Mouse (Mus musculus): ENCODE results near the gene Kif5a. TPM values are rescaled to one million over a fixed set of nuclear protein-coding genes. Genes with fewer than 3 reads are reported as not detected.

Gene Kif5a
- polyA plus RNA-seq, 1 experiment from 2014 or later: 0.06 TPM

DNA sequence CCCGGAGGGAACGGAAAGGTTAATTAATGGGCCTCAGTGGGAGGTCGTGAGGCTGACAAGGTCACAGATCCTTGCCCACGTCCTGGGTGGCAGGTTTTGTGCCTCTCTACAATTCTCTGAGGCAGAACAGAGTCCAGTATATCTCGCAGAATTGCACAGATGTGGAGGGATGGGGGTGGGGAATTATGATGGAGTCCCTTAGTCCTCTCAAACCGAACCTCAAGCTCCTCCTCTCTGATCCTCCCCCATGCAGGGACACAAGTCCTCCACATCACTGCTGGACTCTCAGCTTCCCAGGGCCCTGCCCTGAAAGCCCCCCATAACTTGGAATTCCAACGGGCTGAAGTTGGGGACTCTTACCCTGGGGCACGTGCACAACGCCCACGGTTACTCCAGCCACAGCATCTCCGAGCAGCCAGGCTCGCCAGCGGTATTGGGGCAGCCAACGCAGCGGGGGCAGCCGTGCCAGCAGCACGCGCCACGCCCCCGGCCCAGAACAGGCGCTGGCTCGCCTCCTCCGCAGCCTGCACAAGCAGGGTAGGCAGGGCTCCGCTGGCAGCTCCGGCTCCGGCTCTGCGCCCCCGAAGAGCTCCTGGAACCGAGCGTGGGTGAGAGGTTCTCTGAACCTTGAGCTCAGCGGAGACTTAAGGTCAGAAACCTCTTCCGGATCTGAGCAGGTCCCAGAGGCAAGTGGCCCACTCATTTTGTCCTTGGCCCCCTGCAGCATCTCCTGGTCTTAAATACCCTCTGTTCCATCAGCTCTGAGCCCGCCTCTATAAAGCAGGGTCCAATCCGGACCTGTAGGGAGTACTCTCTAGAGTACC lies 83.1 kb downstream of the Kif5a start, which contains the start of gene Slc26a10:
Slc26a10 (minus strand) TSS at position 775 of the 824 bp plus-strand sequence.
- DNase-seq: peak; percentile 18
- Histone ChIP-seq H3K27me3 (ENCODE audit: insufficient read depth, low read length) (peaks cover 80% of the 10 kb centered on the region), H3K27ac (ENCODE audit: low read depth) (no peak within 1 kb of the TSS), H3K4me1 (ENCODE audit: insufficient read depth) (peaks cover 20% of the 10 kb centered on the region), H3K9me3 (ENCODE audit: low read length) (no peaks in the 10 kb centered on the region), H3K36me3 (replicated peaks; ENCODE audit: insufficient read depth, low read length) (no peaks in the 10 kb centered on the region), H3K4me2 (ENCODE audit: low read depth, low read length) (peak within 1 kb of the TSS; percentile 42), H3K4me3 (ENCODE audit: low read depth, low read length) (no peak within 1 kb of the TSS), H3K9ac (replicated peaks) (no peak within 1 kb of the TSS; the same call in 1 of the 2 replicates)
- TF ChIP-seq EP300 (IDR thresholded peaks at IDR 0.05; ENCODE audit: low read depth) (no peak), CTCF (IDR thresholded peaks at IDR 0.05; ENCODE audit: low read depth) (no peak)
- 4% methylated on average over 34 of the region's 34 CpGs for WGBS (ENCODE audit: insufficient replicate concordance)
- ATAC-seq: no peak

DNA sequence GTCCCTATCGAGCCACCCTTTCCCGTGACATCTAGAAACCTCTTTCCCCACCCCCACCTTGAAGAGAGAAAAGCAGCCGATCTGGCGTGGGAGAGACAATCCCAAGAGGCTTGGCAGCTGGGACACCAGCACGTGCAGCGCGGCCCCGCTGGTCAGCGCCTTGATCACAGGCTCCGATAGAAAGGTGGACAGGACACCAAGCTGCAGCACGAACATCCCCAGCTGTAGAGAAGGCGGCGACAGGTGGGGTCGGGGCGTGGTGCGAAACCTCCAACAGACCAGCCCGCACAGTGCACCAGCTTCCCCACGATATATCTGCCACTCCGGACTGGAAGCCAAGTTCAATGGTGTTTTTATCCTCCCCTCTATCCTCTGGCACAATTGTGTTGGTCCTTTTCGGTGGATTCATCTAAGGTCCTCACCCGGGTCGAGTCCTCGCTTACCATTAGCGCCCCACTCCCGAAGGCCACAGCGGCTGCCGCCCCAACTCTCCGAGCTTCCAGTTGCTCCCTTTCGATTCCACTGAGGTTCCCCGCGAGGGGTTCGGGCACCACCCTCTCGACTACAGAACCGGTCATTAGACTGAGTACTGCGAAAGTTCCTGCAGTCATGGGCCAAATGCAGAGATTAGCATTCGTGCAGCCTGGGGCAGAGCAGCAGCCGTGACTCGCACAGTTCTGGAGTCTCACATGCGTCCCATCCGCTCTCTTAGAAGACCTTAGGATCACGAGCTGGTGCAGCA lies 84.7 kb downstream of the Kif5a start:
- TF ChIP-seq EP300 (IDR thresholded peaks at IDR 0.05; ENCODE audit: low read depth) (no peak), CTCF (IDR thresholded peaks at IDR 0.05; ENCODE audit: low read depth) (no peak)
- Histone ChIP-seq H3K36me3 (replicated peaks; ENCODE audit: insufficient read depth, low read length) (no peaks in the 10 kb centered on the region), H3K4me1 (ENCODE audit: insufficient read depth) (peaks cover 20% of the 10 kb centered on the region), H3K4me3 (ENCODE audit: low read depth, low read length) (peak overlapping the region; percentile 35), H3K9me3 (ENCODE audit: low read length) (no peaks in the 10 kb centered on the region), H3K27me3 (ENCODE audit: insufficient read depth, low read length) (peaks cover 64% of the 10 kb centered on the region), H3K4me2 (ENCODE audit: low read depth, low read length) (peak overlapping the region; percentile 57), H3K27ac (ENCODE audit: low read depth) (no peak overlapping the region), H3K9ac (replicated peaks) (no peak overlapping the region)
- ATAC-seq: no peak
- WGBS (ENCODE audit: insufficient replicate concordance): 4% methylated on average over 41 of the region's 41 CpGs
- peak; percentile 25 for DNase-seq

DNA sequence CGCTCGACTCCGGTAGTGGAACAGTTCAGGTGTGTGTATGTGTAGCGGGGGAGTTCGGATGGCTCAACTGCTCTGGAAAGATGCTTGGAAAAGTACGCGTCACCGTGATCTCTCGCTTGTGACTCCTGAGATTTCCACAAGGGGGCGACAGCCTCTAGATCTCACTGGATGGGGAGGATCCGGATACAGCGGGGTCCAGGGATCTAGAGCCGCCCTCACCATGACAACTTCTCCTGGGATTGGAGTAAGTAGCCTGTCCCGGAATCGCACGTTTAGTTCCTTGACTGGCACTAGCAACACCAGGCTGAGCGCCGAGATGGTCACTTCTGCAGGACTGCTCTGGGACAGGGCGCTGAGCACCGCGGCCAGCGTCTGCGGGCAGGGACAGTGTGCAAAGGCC lies 85.4 kb downstream of the Kif5a start:
- Histone ChIP-seq H3K36me3 (replicated peaks; ENCODE audit: insufficient read depth, low read length) (no peaks in the 10 kb centered on the region), H3K27me3 (ENCODE audit: insufficient read depth, low read length) (peaks cover 57% of the 10 kb centered on the region), H3K9me3 (ENCODE audit: low read length) (no peaks in the 10 kb centered on the region), H3K4me2 (ENCODE audit: low read depth, low read length) (peak overlapping the region; percentile 57), H3K9ac (replicated peaks) (no peak overlapping the region), H3K27ac (ENCODE audit: low read depth) (no peak overlapping the region), H3K4me3 (ENCODE audit: low read depth, low read length) (peak overlapping the region; percentile 35), H3K4me1 (ENCODE audit: insufficient read depth) (peaks cover 20% of the 10 kb centered on the region)
- 1% methylated on average over 23 of the region's 23 CpGs for WGBS (ENCODE audit: insufficient replicate concordance)
- ATAC-seq (peak; percentile 71), DNase-seq (peak; percentile 84)
- TF ChIP-seq CTCF (IDR thresholded peaks at IDR 0.05; ENCODE audit: low read depth) (peak; percentile 92), EP300 (IDR thresholded peaks at IDR 0.05; ENCODE audit: low read depth) (no peak)

DNA sequence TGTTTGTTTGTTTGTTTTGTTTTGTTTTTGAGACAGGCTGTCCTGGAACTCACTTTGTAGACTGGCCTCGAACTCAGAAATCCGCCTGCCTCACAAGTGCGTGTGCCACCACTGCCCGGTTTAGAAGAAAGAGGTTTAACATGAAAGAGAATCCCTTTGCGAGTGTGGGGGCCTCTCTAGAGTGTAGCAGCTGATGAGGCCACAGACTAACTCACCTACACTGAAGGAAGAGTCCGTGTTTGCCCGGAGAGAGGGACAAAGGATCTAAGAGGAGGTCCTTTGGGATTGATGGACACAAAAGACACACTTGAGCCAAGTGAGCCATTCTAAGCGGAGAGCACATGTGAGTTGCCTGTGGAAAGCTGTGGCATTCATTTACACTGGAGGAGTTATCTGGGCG lies 85.9 kb downstream of the Kif5a start:
- no peaks in the 10 kb centered on the region for H3K9me3 ChIP-seq (ENCODE audit: low read length)
- H3K4me2 ChIP-seq (ENCODE audit: low read depth, low read length): peak overlapping the region; percentile 57; the same call in 1 of the 2 replicates
- H3K4me3 ChIP-seq (ENCODE audit: low read depth, low read length): no peak overlapping the region
- H3K9ac ChIP-seq (replicated peaks): no peak overlapping the region
- peaks cover 1% of the 10 kb centered on the region; the same call in 1 of the 2 replicates for H3K36me3 ChIP-seq (replicated peaks; ENCODE audit: insufficient read depth, low read length)
- no peak overlapping the region for H3K27ac ChIP-seq (ENCODE audit: low read depth)
- WGBS (ENCODE audit: insufficient replicate concordance): 23% methylated on average over 9 of the region's 9 CpGs
- peaks cover 20% of the 10 kb centered on the region for H3K4me1 ChIP-seq (ENCODE audit: insufficient read depth)
- DNase-seq (no peak), ATAC-seq (no peak)
- peaks cover 55% of the 10 kb centered on the region for H3K27me3 ChIP-seq (ENCODE audit: insufficient read depth, low read length)
- TF ChIP-seq EP300 (IDR thresholded peaks at IDR 0.05; ENCODE audit: low read depth) (no peak), CTCF (IDR thresholded peaks at IDR 0.05; ENCODE audit: low read depth) (no peak)

DNA sequence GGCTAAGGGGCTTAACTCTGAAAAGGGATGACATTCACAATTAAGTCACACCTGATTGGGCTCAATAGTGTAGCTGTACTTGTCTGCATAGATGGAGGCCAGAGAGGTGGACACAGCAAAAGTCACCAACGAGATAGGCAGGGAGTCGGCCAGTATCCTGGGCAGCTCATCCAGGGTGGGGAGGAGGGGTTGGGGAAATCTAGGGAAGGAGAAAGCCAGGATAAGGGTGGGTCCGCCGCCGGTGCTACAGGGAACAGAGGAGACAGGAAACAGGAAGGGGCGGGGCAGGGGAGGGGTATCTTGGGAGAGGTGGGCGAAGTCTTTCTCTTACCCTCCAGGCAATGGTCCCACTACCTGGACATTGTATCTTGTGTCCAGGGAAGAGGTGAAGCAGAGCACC lies 86.4 kb downstream of the Kif5a start:
- Histone ChIP-seq H3K9ac (replicated peaks) (no peak overlapping the region), H3K27me3 (ENCODE audit: insufficient read depth, low read length) (peaks cover 53% of the 10 kb centered on the region), H3K4me2 (ENCODE audit: low read depth, low read length) (peak overlapping the region; percentile 57; the same call in 1 of the 2 replicates), H3K4me1 (ENCODE audit: insufficient read depth) (peaks cover 20% of the 10 kb centered on the region), H3K4me3 (ENCODE audit: low read depth, low read length) (no peak overlapping the region), H3K27ac (ENCODE audit: low read depth) (no peak overlapping the region), H3K9me3 (ENCODE audit: low read length) (no peaks in the 10 kb centered on the region), H3K36me3 (replicated peaks; ENCODE audit: insufficient read depth, low read length) (peaks cover 5% of the 10 kb centered on the region)
- no peak for TF ChIP-seq CTCF (IDR thresholded peaks at IDR 0.05; ENCODE audit: low read depth)
- TF ChIP-seq EP300 (IDR thresholded peaks at IDR 0.05; ENCODE audit: low read depth): no peak
- ATAC-seq (no peak), DNase-seq (no peak)
- WGBS (ENCODE audit: insufficient replicate concordance): 7% methylated on average over 7 of the region's 7 CpGs

DNA sequence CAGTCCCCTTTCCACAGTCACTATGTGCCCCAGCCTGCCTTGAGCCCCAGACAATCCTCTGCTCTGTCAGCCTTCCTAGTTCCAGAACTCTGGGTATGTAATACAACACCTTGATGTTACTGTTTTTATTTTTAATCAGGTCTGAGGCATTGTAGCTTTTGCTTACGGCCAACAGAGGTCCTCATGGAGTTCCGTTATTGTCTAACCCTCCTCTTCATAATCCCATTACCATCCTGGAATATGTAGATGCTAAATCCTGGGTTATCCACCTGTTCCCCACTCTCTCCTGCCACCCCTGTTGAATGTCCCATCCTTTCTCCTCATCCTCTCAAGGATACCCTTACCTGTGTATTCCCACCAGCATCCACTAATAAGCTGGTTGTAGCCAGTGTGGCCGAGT lies 86.9 kb downstream of the Kif5a start:
- Histone ChIP-seq H3K9ac (replicated peaks) (no peak overlapping the region), H3K36me3 (replicated peaks; ENCODE audit: insufficient read depth, low read length) (peaks cover 8% of the 10 kb centered on the region), H3K27ac (ENCODE audit: low read depth) (no peak overlapping the region), H3K27me3 (ENCODE audit: insufficient read depth, low read length) (peaks cover 49% of the 10 kb centered on the region), H3K4me1 (ENCODE audit: insufficient read depth) (peaks cover 20% of the 10 kb centered on the region), H3K4me3 (ENCODE audit: low read depth, low read length) (no peak overlapping the region), H3K4me2 (ENCODE audit: low read depth, low read length) (no peak overlapping the region), H3K9me3 (ENCODE audit: low read length) (no peaks in the 10 kb centered on the region)
- 50% methylated on average over 3 of the region's 3 CpGs for WGBS (ENCODE audit: insufficient replicate concordance)
- TF ChIP-seq CTCF (IDR thresholded peaks at IDR 0.05; ENCODE audit: low read depth) (0 out of 2 replicates have a peak, but pooled peaks have one; percentile 11), EP300 (IDR thresholded peaks at IDR 0.05; ENCODE audit: low read depth) (no peak)
- ATAC-seq: no peak
- DNase-seq: no peak

Other genes starting within 250 kb of the Kif5a start
- gene Tsfm, start 232.5 kb downstream of the Kif5a start, polyA plus RNA-seq (2015; fragmentation: Nextera tagmentation; extraction: Ambion mirVana): 37.7 and 38.4 TPM in 2 replicates
- 14.9 and 15.0 TPM in 2 replicates for gene Mettl1, start 221.9 kb downstream of the Kif5a start, polyA plus RNA-seq (2015; fragmentation: Nextera tagmentation; extraction: Ambion mirVana)
- gene Eef1akmt3, start 221.8 kb downstream of the Kif5a start, polyA plus RNA-seq (2015; fragmentation: Nextera tagmentation; extraction: Ambion mirVana): 0.05 and 0.07 TPM in 2 replicates
- gene Cyp27b1, start 215.1 kb downstream of the Kif5a start, polyA plus RNA-seq (2015; fragmentation: Nextera tagmentation; extraction: Ambion mirVana): not detected in 2 replicates
- gene March9, start 203.2 kb downstream of the Kif5a start, polyA plus RNA-seq (2015; fragmentation: Nextera tagmentation; extraction: Ambion mirVana): 0.04 and 0.06 TPM in 2 replicates
- 209 and 225 TPM in 2 replicates for gene Cdk4, start 199.8 kb downstream of the Kif5a start, polyA plus RNA-seq (2015; fragmentation: Nextera tagmentation; extraction: Ambion mirVana)
- gene Tspan31, start 193.1 kb downstream of the Kif5a start, polyA plus RNA-seq (2015; fragmentation: Nextera tagmentation; extraction: Ambion mirVana): 224 and 230 TPM in 2 replicates
- 0.33 and 0.88 TPM in 2 replicates for gene Agap2, start 188.1 kb downstream of the Kif5a start, polyA plus RNA-seq (2015; fragmentation: Nextera tagmentation; extraction: Ambion mirVana)
- 78.8 and 81.4 TPM in 2 replicates for gene Os9, start 142.2 kb downstream of the Kif5a start, polyA plus RNA-seq (2015; fragmentation: Nextera tagmentation; extraction: Ambion mirVana)
- 27.2 and 32.2 TPM in 2 replicates for gene B4galnt1, start 98.1 kb downstream of the Kif5a start, polyA plus RNA-seq (2015; fragmentation: Nextera tagmentation; extraction: Ambion mirVana)
- gene Slc26a10, start 82.7 kb downstream of the Kif5a start, polyA plus RNA-seq (2015; fragmentation: Nextera tagmentation; extraction: Ambion mirVana): 2.0 TPM in 2 replicates
- gene Arhgef25, start 73.3 kb downstream of the Kif5a start, polyA plus RNA-seq (2015; fragmentation: Nextera tagmentation; extraction: Ambion mirVana): 1.9 and 2.6 TPM in 2 replicates
- gene Dtx3, start 67.6 kb downstream of the Kif5a start, polyA plus RNA-seq (2015; fragmentation: Nextera tagmentation; extraction: Ambion mirVana): 8.8 and 8.9 TPM in 2 replicates
- 14.7 and 17.7 TPM in 2 replicates for gene Pip4k2c, start 51.8 kb downstream of the Kif5a start, polyA plus RNA-seq (2015; fragmentation: Nextera tagmentation; extraction: Ambion mirVana)
- 65.3 and 67.4 TPM in 2 replicates for gene Dctn2, start 3.0 kb upstream of the Kif5a start, polyA plus RNA-seq (2015; fragmentation: Nextera tagmentation; extraction: Ambion mirVana)
- 5.3 and 5.7 TPM in 2 replicates for gene Mbd6, start 25.7 kb upstream of the Kif5a start, polyA plus RNA-seq (2015; fragmentation: Nextera tagmentation; extraction: Ambion mirVana)
- 51.3 and 62.3 TPM in 2 replicates for gene Mars, start 48.4 kb upstream of the Kif5a start, polyA plus RNA-seq (2015; fragmentation: Nextera tagmentation; extraction: Ambion mirVana)
- 13.5 and 14.8 TPM in 2 replicates for gene Arhgap9, start 58.6 kb upstream of the Kif5a start, polyA plus RNA-seq (2015; fragmentation: Nextera tagmentation; extraction: Ambion mirVana)
- gene Gli1, start 78.6 kb upstream of the Kif5a start, polyA plus RNA-seq (2015; fragmentation: Nextera tagmentation; extraction: Ambion mirVana): 0.04 TPM in 2 replicates
- 18.4 and 29.0 TPM in 2 replicates for gene Inhbe, start 91.1 kb upstream of the Kif5a start, polyA plus RNA-seq (2015; fragmentation: Nextera tagmentation; extraction: Ambion mirVana)
- gene Inhbc, start 107.1 kb upstream of the Kif5a start, polyA plus RNA-seq (2015; fragmentation: Nextera tagmentation; extraction: Ambion mirVana): 21.0 and 27.2 TPM in 2 replicates
- 16.6 and 17.3 TPM in 2 replicates for gene R3hdm2, start 117.0 kb upstream of the Kif5a start, polyA plus RNA-seq (2015; fragmentation: Nextera tagmentation; extraction: Ambion mirVana)
- gene Stac3, start 238.3 kb upstream of the Kif5a start, polyA plus RNA-seq (2015; fragmentation: Nextera tagmentation; extraction: Ambion mirVana): 0.21 and 0.57 TPM in 2 replicates

All from liver, postnatal 0 days (tissue).